Mouse (Mus musculus) ovary, adult 10 weeks (tissue): Measurements from ENCODE around the gene Alox5. TPM values are rescaled to one million over a fixed set of nuclear protein-coding genes. Genes with fewer than 3 reads are reported as not detected.

ENCODE experiments used
- polyA plus RNA-seq: library from polyadenylated mRNA; stranded (reverse); fragments of 350-450 nt; fragmentation: Illumina TruSeq; extraction: RNeasy Lipid Tissue Mini Kit (QIAGEN cat#74804); gene quantifications from one replicate; pipeline ENCODE4 v1.2.3, GENCODE M21; 2014

Gene Alox5
- 1.3 TPM for polyA plus RNA-seq

GRCm38 (mm10) chr6:116460544-116461283 is at the start of gene Alox5:
Alox5 (minus strand) TSS chr6:116461178.

GRCm38 (mm10) chr6:116506302-116507003 is 45.5 kb upstream of the Alox5 start, which contains the start of gene Olfr212:
Olfr212 (plus strand) TSS chr6:116506516.

GRCm38 (mm10) chr6:116488791-116489190 is 27.8 kb upstream of the Alox5 start, which contains the start of gene Olfr211:
Olfr211 (plus strand) TSS chr6:116489091.

Other genes starting within 250 kb of the Alox5 start
- gene Zfand4, start 197.0 kb downstream of the Alox5 start, polyA plus RNA-seq, result 8.6 TPM
- gene March8, start 123.2 kb downstream of the Alox5 start, polyA plus RNA-seq, result 203 TPM
- not detected for gene Olfr211, start 27.9 kb upstream of the Alox5 start, polyA plus RNA-seq
- gene Olfr212, start 45.3 kb upstream of the Alox5 start, polyA plus RNA-seq, result not detected
- not detected for gene Olfr213, start 77.3 kb upstream of the Alox5 start, polyA plus RNA-seq
- gene Gm5580, start 90.0 kb upstream of the Alox5 start, polyA plus RNA-seq, result not detected
- not detected for gene Olfr214, start 93.1 kb upstream of the Alox5 start, polyA plus RNA-seq
- not detected for gene Olfr215, start 123.0 kb upstream of the Alox5 start, polyA plus RNA-seq
- gene Zfp422, start 167.8 kb upstream of the Alox5 start, polyA plus RNA-seq, result 131 TPM
- gene Depp1, start 189.4 kb upstream of the Alox5 start, polyA plus RNA-seq, result not detected
- 16.6 TPM for gene Rassf4, start 212.8 kb upstream of the Alox5 start, polyA plus RNA-seq